Mouse (Mus musculus) neural tube, embryonic 13.5 days (tissue): ENCODE results near the gene Ankrd24. TPM values are rescaled to one million over a fixed set of nuclear protein-coding genes. Genes with fewer than 3 reads are reported as not detected.

Experiments used
- ATAC-seq: fragments of 200-750 bp; cut with Nextera tagmentation; 2 replicates; pipeline ENCODE4 v1.8.0; 2017; ENCODE audit warnings: low read depth, mild to moderate bottlenecking, moderate TSS enrichment, moderate library complexity
- H3K27ac ChIP-seq: fragments of 300-500 bp; sonication (generic); replicated peaks from 2 replicates; pipeline ENCODE4 v1.5.1; 2015; ENCODE audit warnings: moderate library complexity, mild to moderate bottlenecking, inconsistent platforms
- H3K27me3 ChIP-seq: fragments of 300-500 bp; sonication (generic); 2 replicates; pipeline ENCODE4 v1.6.1; 2015; ENCODE audit warnings: mild to moderate bottlenecking, inconsistent platforms
- H3K36me3 ChIP-seq: fragments of 300-500 bp; sonication (generic); 2 replicates; pipeline ENCODE4 v1.6.1; 2015; ENCODE audit warnings: mild to moderate bottlenecking, inconsistent platforms
- H3K4me1 ChIP-seq: fragments of 300-500 bp; sonication (generic); replicated peaks from 2 replicates; pipeline ENCODE4 v1.6.1; 2015; ENCODE audit warnings: inconsistent platforms
- H3K4me2 ChIP-seq: fragments of 300-500 bp; sonication (generic); 2 replicates; pipeline ENCODE4 v1.6.1; 2015; ENCODE audit warnings: inconsistent platforms, mild to moderate bottlenecking, moderate library complexity
- H3K4me3 ChIP-seq: fragments of 300-500 bp; sonication (generic); 2 replicates; pipeline ENCODE4 v1.5.1; 2015; ENCODE audit warnings: mild to moderate bottlenecking, inconsistent platforms
- H3K9ac ChIP-seq: fragments of 300-500 bp; sonication (generic); 2 replicates; pipeline ENCODE4 v1.6.1; 2015; ENCODE audit warnings: moderate library complexity, mild to moderate bottlenecking, inconsistent platforms
- H3K9me3 ChIP-seq: fragments of 300-500 bp; sonication (generic); 2 replicates; pipeline ENCODE4 v1.6.1; 2016; ENCODE audit warnings: inconsistent platforms
- WGBS: fragments of 180-500 bp; shearing (Covaris S2); methylation state at CpG from one replicate; pipeline ENCODE4 v1.1.7; 2015; 5-methylcytosine and 5-hydroxymethylcytosine counted together
- polyA plus RNA-seq: library from polyadenylated mRNA; unstranded; fragments of >200 nt; fragmentation: Nextera tagmentation; extraction: Ambion mirVana; gene quantifications from 2 replicates; pipeline ENCODE4 v1.2.1, GENCODE M21; 2015

Ankrd24 gene
- polyA plus RNA-seq: 10.6 and 11.8 TPM in 2 replicates

DNA sequence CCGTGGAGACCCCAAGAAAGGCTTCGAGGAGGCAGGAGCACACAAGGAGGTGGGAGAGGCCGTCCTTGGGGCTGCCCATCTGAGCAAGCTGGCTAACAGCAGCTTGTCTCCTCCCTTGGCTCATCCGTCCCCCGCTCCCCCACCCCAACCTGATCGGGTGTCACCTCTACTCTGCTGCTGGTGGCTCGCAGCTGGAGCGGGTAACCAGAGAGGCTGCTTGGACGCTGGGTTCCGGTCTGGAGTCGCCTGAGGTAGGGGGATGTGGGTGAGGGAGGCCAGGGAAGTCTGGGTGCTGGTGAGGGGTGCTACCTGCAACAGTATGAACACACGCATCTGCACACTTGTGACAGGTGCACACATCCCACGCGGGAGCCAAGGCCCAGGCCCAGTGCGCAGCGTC, at the start of gene Ankrd24:
Gene Ankrd24, plus strand, starts transcription at position 151 of the 400 bp plus-strand sequence.
- Histone ChIP-seq H3K36me3 (peaks cover 26% of the 10 kb centered on the region), H3K27ac (peak within 1 kb of the TSS; percentile 91), H3K27me3 (peaks cover 11% of the 10 kb centered on the region; the same call in 1 of the 2 replicates), H3K4me1 (peaks cover 34% of the 10 kb centered on the region), H3K4me2 (peak within 1 kb of the TSS; percentile 89), H3K4me3 (peak within 1 kb of the TSS; percentile 80), H3K9me3 (no peaks in the 10 kb centered on the region), H3K9ac (peak within 1 kb of the TSS; percentile 91)
- 0 out of 2 replicates have a peak, but pooled peaks have one; percentile 1 for ATAC-seq
- 83% methylated on average over 16 of the region's 16 CpGs for WGBS

DNA sequence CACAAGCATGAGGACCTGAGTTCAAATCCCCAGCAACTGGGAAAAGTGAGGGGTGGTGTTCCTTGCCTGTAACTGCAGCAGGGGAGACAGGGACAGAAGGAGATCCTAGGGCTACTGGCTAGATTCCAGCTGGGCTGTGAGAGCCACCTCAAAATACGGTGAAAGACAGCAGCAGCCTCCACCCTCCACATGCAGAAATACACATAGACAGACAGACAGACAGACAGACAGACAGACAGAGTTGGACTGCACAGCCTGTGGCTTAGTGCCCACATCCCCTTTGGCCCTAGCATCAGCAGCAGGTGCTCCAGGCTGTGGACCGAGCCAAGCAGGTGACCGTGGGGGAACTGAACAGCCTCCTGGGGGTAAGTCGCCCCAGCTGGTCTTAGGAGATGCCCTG, 48.4 kb upstream of the Ankrd24 start:
- Histone ChIP-seq H3K4me1 (peaks cover 50% of the 10 kb centered on the region), H3K4me2 (no peak overlapping the region), H3K9ac (no peak overlapping the region)

DNA sequence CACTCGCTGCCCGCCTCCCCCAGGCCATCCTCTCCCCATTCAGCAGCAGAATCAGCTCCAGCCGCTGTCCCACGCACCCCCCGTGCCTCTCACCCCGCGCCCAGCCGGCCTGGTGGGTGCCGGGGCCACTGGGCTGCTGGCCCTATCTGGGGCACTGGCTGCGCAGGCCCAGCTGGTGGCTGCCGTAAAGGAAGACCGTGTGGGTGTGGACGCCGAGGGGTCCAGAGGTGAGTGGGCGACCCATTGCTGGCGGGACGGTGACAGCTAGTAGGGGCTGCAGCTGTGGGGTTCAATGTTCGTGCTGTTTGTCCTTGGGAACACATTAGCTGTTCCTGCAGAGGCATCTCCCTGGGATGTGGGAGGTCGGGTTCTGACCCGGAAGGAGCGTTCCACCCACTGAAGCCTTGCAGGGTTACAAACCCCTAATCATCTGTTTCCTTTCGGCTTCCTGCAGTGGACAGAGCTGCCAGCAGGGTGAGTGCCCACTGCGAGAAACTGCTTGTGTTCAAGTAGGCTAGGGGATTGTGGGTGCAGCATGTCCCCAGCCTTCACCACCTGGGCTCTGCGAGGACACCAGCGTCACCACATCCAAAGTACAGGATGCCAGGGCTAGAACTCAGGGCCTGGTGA, 47.8 kb upstream of the Ankrd24 start:
- H3K4me1 ChIP-seq: peaks cover 45% of the 10 kb centered on the region
- no peak overlapping the region for H3K4me2 ChIP-seq
- H3K27ac ChIP-seq: no peak overlapping the region
- ATAC-seq: no peak
- H3K4me3 ChIP-seq: no peak overlapping the region
- WGBS: 55% methylated on average over 24 of the region's 25 CpGs
- 0 out of 2 replicates have a peak overlapping the region, but pooled peaks have one; percentile 43 for H3K9ac ChIP-seq
- peaks cover 89% of the 10 kb centered on the region for H3K27me3 ChIP-seq
- no peaks in the 10 kb centered on the region for H3K36me3 ChIP-seq
- no peaks in the 10 kb centered on the region for H3K9me3 ChIP-seq

More for the DNA sequence above, 48.4 kb upstream of the Ankrd24 start:
- Histone ChIP-seq H3K36me3 (no peaks in the 10 kb centered on the region), H3K4me3 (no peak overlapping the region), H3K27ac (no peak overlapping the region), H3K9me3 (no peaks in the 10 kb centered on the region), H3K27me3 (peaks cover 85% of the 10 kb centered on the region)
- WGBS: 63% methylated on average over 4 of the region's 4 CpGs
- no peak for ATAC-seq

GRCm38 (mm10) chr10:81583347-81583746, 45.0 kb upstream of the Ankrd24 start:
- peaks cover 36% of the 10 kb centered on the region for H3K4me1 ChIP-seq
- no peaks in the 10 kb centered on the region for H3K9me3 ChIP-seq
- no peak overlapping the region for H3K9ac ChIP-seq
- 48% methylated on average over 6 of the region's 6 CpGs for WGBS
- peaks cover 11% of the 10 kb centered on the region for H3K36me3 ChIP-seq
- no peak overlapping the region for H3K4me2 ChIP-seq
- ATAC-seq: no peak
- H3K4me3 ChIP-seq: no peak overlapping the region
- no peak overlapping the region for H3K27ac ChIP-seq
- H3K27me3 ChIP-seq: peaks cover 88% of the 10 kb centered on the region

GRCm38 (mm10) chr10:81588739-81589138, 39.6 kb upstream of the Ankrd24 start:
- no peaks in the 10 kb centered on the region for H3K9me3 ChIP-seq
- no peak for ATAC-seq
- peaks cover 91% of the 10 kb centered on the region for H3K27me3 ChIP-seq
- WGBS: 66% methylated on average over 7 of the region's 7 CpGs
- no peak overlapping the region for H3K9ac ChIP-seq
- H3K4me2 ChIP-seq: no peak overlapping the region
- no peaks in the 10 kb centered on the region for H3K4me1 ChIP-seq
- H3K4me3 ChIP-seq: no peak overlapping the region
- H3K27ac ChIP-seq: no peak overlapping the region
- peaks cover 15% of the 10 kb centered on the region for H3K36me3 ChIP-seq

DNA sequence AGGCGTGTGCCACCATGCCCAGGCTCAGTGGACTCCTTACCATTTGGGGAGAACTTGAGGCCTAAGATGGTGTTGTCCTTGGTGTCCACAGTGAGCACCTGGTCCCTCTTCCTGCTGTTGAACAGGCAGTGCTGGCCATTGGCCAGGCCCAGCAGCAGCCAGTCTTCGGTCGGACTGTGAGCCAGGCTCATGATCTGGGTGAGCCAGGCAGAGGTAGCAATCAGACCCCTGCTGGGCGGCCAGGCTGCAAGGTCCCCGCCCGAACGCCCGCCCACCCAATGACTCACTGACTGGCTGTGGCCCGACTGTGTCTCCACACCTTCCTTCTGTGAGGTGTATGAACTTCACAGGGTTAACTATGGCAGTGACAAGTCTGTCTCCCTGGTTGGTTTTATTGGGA, 36.5 kb upstream of the Ankrd24 start:
- no peaks in the 10 kb centered on the region for H3K9me3 ChIP-seq
- H3K4me1 ChIP-seq: peaks cover 20% of the 10 kb centered on the region
- no peak overlapping the region for H3K9ac ChIP-seq
- H3K4me2 ChIP-seq: no peak overlapping the region
- peaks cover 15% of the 10 kb centered on the region for H3K36me3 ChIP-seq
- no peak for ATAC-seq
- H3K27me3 ChIP-seq: peaks cover 90% of the 10 kb centered on the region
- WGBS: 65% methylated on average over 9 of the region's 9 CpGs
- no peak overlapping the region for H3K4me3 ChIP-seq
- H3K27ac ChIP-seq: no peak overlapping the region

DNA sequence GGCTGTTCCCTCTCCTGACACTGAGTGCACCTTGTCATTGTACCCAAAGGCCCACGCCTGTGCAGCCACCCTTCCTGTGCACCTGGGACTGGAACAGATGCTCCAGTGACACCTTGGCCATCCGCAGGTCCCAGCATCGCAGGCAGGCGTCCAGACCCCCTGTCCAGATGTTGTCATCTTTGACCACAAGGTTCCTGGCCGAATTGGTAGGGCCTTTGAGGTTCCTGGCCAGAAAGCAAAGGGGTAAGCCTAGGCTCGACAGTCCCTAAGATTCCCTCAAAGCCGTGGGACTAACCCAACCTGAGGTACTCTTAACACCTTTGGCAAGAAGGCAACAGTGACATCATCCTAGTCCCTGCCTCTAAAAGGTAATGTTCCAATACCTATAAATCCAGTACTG, 35.7 kb upstream of the Ankrd24 start:
- Histone ChIP-seq H3K9me3 (no peaks in the 10 kb centered on the region), H3K36me3 (peaks cover 12% of the 10 kb centered on the region), H3K4me1 (peaks cover 28% of the 10 kb centered on the region), H3K27ac (no peak overlapping the region), H3K27me3 (peaks cover 82% of the 10 kb centered on the region), H3K9ac (no peak overlapping the region), H3K4me2 (no peak overlapping the region), H3K4me3 (no peak overlapping the region)
- ATAC-seq: no peak
- 83% methylated on average over 7 of the region's 7 CpGs for WGBS

GRCm38 (mm10) chr10:81593223-81593622, 35.1 kb upstream of the Ankrd24 start:
- Histone ChIP-seq H3K27ac (no peak overlapping the region), H3K9me3 (no peaks in the 10 kb centered on the region), H3K9ac (no peak overlapping the region), H3K36me3 (peaks cover 6% of the 10 kb centered on the region; the same call in 1 of the 2 replicates), H3K4me3 (no peak overlapping the region), H3K4me1 (peaks cover 34% of the 10 kb centered on the region), H3K27me3 (peaks cover 83% of the 10 kb centered on the region), H3K4me2 (no peak overlapping the region)
- ATAC-seq: no peak
- WGBS: 82% methylated on average over 4 of the region's 4 CpGs

GRCm38 (mm10) chr10:81593935-81594334, 34.4 kb upstream of the Ankrd24 start:
- Histone ChIP-seq H3K9me3 (no peaks in the 10 kb centered on the region), H3K27ac (no peak overlapping the region), H3K4me1 (peaks cover 34% of the 10 kb centered on the region), H3K27me3 (peaks cover 83% of the 10 kb centered on the region), H3K4me2 (no peak overlapping the region), H3K4me3 (no peak overlapping the region), H3K9ac (no peak overlapping the region), H3K36me3 (no peaks in the 10 kb centered on the region)
- ATAC-seq: no peak
- 82% methylated on average over 18 of the region's 18 CpGs for WGBS

- Histone ChIP-seq H3K4me1 (peaks cover 36% of the 10 kb centered on the region), H3K36me3 (no peaks in the 10 kb centered on the region), H3K27me3 (peaks cover 81% of the 10 kb centered on the region), H3K9ac (0 out of 2 replicates have a peak overlapping the region, but pooled peaks have one; percentile 26), H3K4me2 (no peak overlapping the region), H3K27ac (no peak overlapping the region), H3K4me3 (no peak overlapping the region), H3K9me3 (no peaks in the 10 kb centered on the region)
- no peak for ATAC-seq
- 44% methylated on average over 5 of the region's 5 CpGs for WGBS
These were observed 32.7 kb upstream of the Ankrd24 start for GRCm38 (mm10) chr10:81595599-81595998.

GRCm38 (mm10) chr10:81596611-81597010, 31.7 kb upstream of the Ankrd24 start:
- 0% methylated on average over 10 of the region's 10 CpGs for WGBS
- Histone ChIP-seq H3K27me3 (peaks cover 76% of the 10 kb centered on the region), H3K4me3 (peak overlapping the region; percentile 16)

GRCm38 (mm10) chr10:81597137-81597950, 31.0 kb upstream of the Ankrd24 start:
- 3% methylated on average over 10 of the region's 12 CpGs for WGBS
- Histone ChIP-seq H3K27ac (peak overlapping the region; percentile 77), H3K4me2 (peak overlapping the region; percentile 43), H3K4me1 (peaks cover 50% of the 10 kb centered on the region), H3K36me3 (no peaks in the 10 kb centered on the region), H3K27me3 (peaks cover 70% of the 10 kb centered on the region), H3K4me3 (0 out of 2 replicates have a peak overlapping the region, but pooled peaks have one; percentile 16), H3K9ac (peak overlapping the region; percentile 49; the same call in 1 of the 2 replicates), H3K9me3 (no peaks in the 10 kb centered on the region)
- ATAC-seq: peak; percentile 25

More at GRCm38 (mm10) chr10:81596611-81597010, 31.7 kb upstream of the Ankrd24 start:
- H3K36me3 ChIP-seq: no peaks in the 10 kb centered on the region
- no peaks in the 10 kb centered on the region for H3K9me3 ChIP-seq
- peak overlapping the region; percentile 43 for H3K4me2 ChIP-seq
- peak; percentile 36; the same call in 1 of the 2 replicates for ATAC-seq
- H3K27ac ChIP-seq: peak overlapping the region; percentile 77
- peaks cover 46% of the 10 kb centered on the region for H3K4me1 ChIP-seq
- peak overlapping the region; percentile 49; the same call in 1 of the 2 replicates for H3K9ac ChIP-seq
